Mouse (Mus musculus) brain, embryonic 14.5 days (tissue): ENCODE data around the gene Rpl26. TPM values are rescaled to one million over a fixed set of nuclear protein-coding genes. Genes with fewer than 3 reads are reported as not detected.

Experiments used
- DNase-seq: peaks from one replicate; pipeline ENCODE4 v3.0.0-alpha.2; 2011; ENCODE audit warnings: low read depth
- CTCF ChIP-seq: fragments of 200-500 bp; IDR thresholded peaks from 2 replicates; pipeline ENCODE4 v1.5.1; 2012; ENCODE audit warnings: inconsistent platforms, mild to moderate bottlenecking, moderate library complexity, borderline replicate concordance; ENCODE audit not compliant: insufficient read depth, insufficient read length; ENCODE audit errors: extremely low read depth
- POLR2A ChIP-seq: fragments of 200-500 bp; IDR thresholded peaks from 2 replicates; pipeline ENCODE4 v1.6.1; 2012; ENCODE audit warnings: mild to moderate bottlenecking, inconsistent platforms, borderline replicate concordance; ENCODE audit not compliant: poor library complexity, insufficient read depth, insufficient read length, severe bottlenecking; ENCODE audit errors: extremely low read depth
- polyA plus RNA-seq: library from polyadenylated mRNA; depleted of rRNA; stranded (reverse); fragments of >200 nt; gene quantifications from 2 replicates; pipeline ENCODE4 v1.2.3, GENCODE M21; 2012

The Rpl26 gene
- polyA plus RNA-seq, 1 experiment: 2,036 TPM

DNA sequence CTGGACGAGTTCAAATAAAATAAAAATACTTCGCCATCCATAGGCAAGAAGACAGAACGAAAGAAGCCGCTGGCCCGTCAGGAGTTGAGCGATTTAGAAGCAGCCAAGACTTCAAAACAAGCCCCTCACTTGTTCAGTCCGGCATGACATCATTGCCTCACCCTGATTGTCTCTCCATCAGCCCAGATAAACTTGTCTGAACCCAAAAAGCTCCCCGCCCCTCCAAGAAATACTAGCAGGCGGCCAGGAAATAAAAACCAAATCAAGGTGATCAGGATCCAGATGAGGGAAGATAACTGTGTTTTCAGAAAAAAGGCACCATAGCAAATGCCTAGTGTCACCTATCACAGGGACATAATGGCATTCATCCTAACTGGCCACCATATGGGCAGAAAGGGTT, 30.1 kb upstream of the Rpl26 start:
- TF ChIP-seq POLR2A (no peak), CTCF (no peak)
- DNase-seq: no peak

GRCm38 (mm10) chr11:68871748-68872147, 29.6 kb upstream of the Rpl26 start, which contains the start of gene Ndel1:
Ndel1 (minus strand) TSS chr11:68871858.
- DNase-seq: no peak
- TF ChIP-seq CTCF (no peak), POLR2A (no peak)

- TF ChIP-seq CTCF (peak; percentile 77; the same call in 1 of the 2 replicates), POLR2A (no peak)
Measured at GRCm38 (mm10) chr11:68874841-68875240, 26.5 kb upstream of the Rpl26 start.

DNA sequence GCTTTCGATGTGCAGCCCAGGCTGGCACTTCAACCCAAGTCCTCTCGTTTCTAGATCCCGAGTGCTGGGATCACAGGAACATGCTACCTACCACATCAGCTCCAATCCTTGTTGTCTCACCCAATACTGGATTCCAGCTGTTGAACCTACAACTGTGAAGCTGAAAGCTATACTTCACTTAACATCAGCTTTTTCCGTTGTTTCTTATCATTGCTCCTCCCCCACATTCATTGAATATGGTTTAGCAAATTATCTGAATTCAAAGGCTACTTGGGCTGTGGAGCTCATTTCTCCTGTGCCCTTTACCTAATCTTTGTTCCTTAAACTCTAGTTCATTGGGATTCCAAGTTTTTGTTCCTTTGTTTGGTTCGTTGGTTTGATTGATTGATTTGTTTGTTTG, 22.6 kb upstream of the Rpl26 start:
- no peak for TF ChIP-seq CTCF
- TF ChIP-seq POLR2A: no peak

More at GRCm38 (mm10) chr11:68874841-68875240, 26.5 kb upstream of the Rpl26 start:
- peak; percentile 71 for DNase-seq

GRCm38 (mm10) chr11:68882107-68882506, 19.3 kb upstream of the Rpl26 start:
- no peak for TF ChIP-seq CTCF
- TF ChIP-seq POLR2A: no peak

More for the DNA sequence above, 22.6 kb upstream of the Rpl26 start:
- DNase-seq: no peak

DNA sequence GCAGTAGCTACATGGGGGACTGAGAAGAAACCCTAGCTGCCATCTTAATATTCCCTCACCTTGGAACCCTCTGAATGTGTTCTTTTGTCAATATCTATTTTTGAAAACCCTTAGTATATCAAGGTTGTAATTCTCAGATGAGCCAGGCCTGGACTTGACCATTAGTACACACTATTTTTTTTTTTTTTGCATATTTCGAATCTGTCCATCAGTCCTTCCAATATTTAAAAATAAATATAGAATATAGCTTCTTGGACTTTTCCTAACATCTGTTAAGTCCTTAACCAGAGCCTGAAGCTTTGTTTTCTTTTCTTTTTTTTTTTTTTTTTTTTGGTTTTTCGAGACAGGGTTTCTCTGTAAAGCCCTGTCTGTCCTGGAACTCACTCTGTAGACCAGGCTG, 17.5 kb upstream of the Rpl26 start:
- no peak for DNase-seq
- TF ChIP-seq POLR2A: no peak
- no peak for TF ChIP-seq CTCF

More at GRCm38 (mm10) chr11:68882107-68882506, 19.3 kb upstream of the Rpl26 start:
- DNase-seq: no peak

DNA sequence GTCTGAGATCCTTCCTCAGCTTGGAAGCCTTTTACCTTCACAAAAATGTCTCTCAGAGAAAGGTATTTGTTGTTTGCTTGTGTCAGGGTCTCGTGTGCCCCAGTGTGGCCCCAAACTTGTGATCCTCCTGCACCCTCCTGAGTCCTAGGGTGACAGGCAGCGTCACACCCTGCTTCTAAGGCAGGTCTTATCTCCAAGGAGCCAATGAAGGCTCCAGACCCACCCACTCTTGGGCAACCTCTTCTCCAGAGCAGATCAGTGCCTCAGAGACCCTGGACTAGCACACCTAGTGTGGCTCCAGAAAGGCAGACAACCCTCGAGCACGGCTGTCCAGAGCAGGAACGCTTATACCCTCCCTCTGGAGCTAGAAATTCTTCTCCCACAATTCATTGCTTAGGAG, 17.0 kb upstream of the Rpl26 start:
- DNase-seq: no peak
- TF ChIP-seq POLR2A (no peak), CTCF (no peak)

GRCm38 (mm10) chr11:68886091-68886490, 15.3 kb upstream of the Rpl26 start:
- TF ChIP-seq POLR2A: no peak
- no peak for TF ChIP-seq CTCF
- DNase-seq: no peak

- DNase-seq: no peak
- no peak for TF ChIP-seq POLR2A
- TF ChIP-seq CTCF: no peak
Measured at GRCm38 (mm10) chr11:68888253-68888652, 13.1 kb upstream of the Rpl26 start, which contains the start of gene Rnf222. Rnf222 (plus strand) TSS chr11:68888553.

- no peak for TF ChIP-seq CTCF
- no peak for TF ChIP-seq POLR2A
- no peak for DNase-seq
Measured at GRCm38 (mm10) chr11:68888653-68889052, 12.7 kb upstream of the Rpl26 start.

DNA sequence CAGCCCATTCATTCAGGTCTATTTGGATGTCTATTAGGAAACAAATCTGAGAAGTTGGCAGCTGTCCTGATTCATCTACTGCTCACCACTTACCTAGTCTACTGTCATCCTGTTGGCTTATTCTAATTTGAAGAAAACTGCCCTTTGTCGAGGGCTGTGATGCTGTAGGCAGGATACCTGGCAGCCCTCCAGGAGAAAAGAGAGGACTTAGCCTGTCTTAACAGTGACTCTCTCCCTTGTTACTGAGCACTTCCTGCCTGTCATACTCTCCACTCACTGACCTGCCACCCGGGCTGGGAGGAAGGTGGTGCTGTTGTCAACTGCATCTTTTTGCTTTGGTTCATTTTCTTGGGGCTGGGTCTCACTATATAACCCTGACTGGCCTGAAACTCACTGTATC, 10.8 kb upstream of the Rpl26 start:
- DNase-seq: no peak
- TF ChIP-seq CTCF (no peak), POLR2A (no peak)

- TF ChIP-seq CTCF (no peak), POLR2A (no peak)
- no peak for DNase-seq
Measured at GRCm38 (mm10) chr11:68891823-68892222, 9.6 kb upstream of the Rpl26 start.

GRCm38 (mm10) chr11:68892233-68892832, 9.1 kb upstream of the Rpl26 start:
- DNase-seq: no peak
- TF ChIP-seq CTCF (no peak), POLR2A (no peak)
